Mouse (Mus musculus): Measurements from ENCODE around the gene Rhob. TPM values are rescaled to one million over a fixed set of nuclear protein-coding genes. Genes with fewer than 3 reads are reported as not detected.
"Not testable (repeated sequence)": the region's sequence is repeated elsewhere in the genome, so short reads cannot be mapped to it uniquely, and the experiment has no call there.

Gene Rhob
- total RNA-seq, 2 experiments from 2014 or later, result 235 to 310 TPM

DNA sequence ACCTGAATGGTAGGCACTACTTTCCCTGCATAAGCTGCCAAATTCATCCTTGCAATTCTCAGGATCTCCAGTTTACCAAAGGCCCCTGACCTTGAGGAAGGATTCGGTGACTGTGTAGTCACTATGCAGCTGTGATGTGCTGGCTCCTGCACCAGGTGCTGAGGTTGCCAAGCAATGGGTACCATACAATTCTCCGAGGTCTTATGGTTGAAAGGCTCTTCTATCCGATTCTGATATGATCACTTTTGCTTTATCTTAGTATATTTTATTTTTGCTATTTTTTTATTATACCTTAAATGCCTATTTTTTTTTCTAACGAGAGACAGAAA lies 11.2 kb downstream of the Rhob start:
- DNase-seq (ENCODE audit: extremely low spot score in 1 of 2, low spot score in 2 of 2), result no peak
- intact Hi-C loops (cut with DNase I), result no loop called here

- peak in 1 of 2 experiments; percentile 78 for DNase-seq (ENCODE audit: extremely low spot score in 1 of 2, low spot score in 2 of 2)
These were observed 11.7 kb downstream of the Rhob start for GRCm38 (mm10) chr12:8487959-8488651.

GRCm38 (mm10) chr12:8487281-8487680 lies 12.5 kb downstream of the Rhob start:
- DNase-seq (ENCODE audit: extremely low spot score in 1 of 2, low spot score in 2 of 2), result no peak
- intact Hi-C loops (cut with DNase I), result no loop called here

More at GRCm38 (mm10) chr12:8487959-8488651, 11.7 kb downstream of the Rhob start:
- intact Hi-C loops (cut with DNase I), result no loop called here

DNA sequence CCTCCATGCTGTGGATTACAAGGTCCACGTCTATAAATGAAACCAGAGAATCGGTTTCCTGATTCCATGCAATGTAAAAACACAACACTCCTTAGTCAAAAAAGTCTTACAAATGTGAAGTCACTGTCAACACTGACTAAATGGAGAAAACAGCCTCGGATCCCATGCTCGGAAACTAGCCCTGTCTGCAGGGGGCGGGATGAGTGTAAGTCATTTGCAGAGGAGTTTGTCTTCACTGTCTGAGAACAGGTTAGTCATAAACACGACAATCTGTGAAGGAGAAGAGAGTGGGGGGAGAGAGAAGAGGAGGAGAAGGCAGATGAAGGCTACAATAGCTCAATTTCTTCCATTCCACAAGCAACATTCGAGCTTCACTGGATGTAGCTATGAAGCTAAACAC lies 14.6 kb downstream of the Rhob start:
- intact Hi-C loops (cut with DNase I), result no loop called here
- DNase-seq (ENCODE audit: extremely low spot score in 1 of 2, low spot score in 2 of 2), result no peak

DNA sequence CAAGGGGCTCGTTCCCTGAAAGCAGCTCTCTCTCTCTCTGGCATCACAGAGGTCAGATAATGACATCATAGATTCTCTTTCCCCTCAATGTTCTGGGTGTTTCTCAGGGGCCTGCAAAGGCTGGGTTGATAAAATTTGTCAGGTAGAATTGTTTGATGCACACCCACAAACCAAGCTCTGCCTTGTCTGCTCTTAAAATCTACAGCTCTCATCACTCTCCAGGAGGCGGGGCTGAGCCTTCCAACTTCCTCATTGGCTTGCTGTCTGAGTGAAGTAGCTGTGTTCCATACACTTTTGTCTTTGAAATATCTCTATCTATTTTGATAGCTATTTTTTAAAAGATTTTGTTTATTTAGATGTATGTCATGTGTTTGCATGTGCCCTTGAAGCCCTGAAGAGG lies 17.6 kb downstream of the Rhob start:
- no peak for DNase-seq (ENCODE audit: extremely low spot score in 1 of 2, low spot score in 2 of 2)
- intact Hi-C loops (cut with DNase I), result no loop called here

DNA sequence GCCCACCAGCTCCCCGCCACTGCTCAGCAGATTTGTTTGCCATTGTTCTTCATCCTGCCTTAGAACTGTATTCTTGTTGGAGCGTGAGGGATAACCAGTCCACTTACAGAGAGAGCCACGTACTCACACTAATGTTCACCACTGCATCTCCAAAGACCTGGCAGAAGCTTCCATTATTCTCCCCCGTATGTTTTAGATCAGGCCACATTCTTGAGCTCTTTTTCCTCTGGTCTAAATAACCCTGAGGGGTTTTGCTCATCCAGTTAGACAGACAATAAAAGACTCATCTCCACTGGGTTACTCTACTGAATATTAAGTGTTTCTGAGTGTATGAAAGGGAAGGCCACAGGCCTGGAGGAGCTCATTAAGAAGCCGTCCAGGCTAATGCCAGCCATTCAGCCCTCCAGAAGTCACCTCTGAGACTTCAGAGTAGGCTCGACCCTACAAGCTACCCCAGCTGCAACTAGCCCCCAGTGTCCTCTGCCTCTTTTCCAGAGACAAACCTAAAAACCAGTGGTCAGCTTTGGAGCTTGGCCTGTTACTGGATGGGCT lies 24.9 kb downstream of the Rhob start:
- DNase-seq (ENCODE audit: extremely low spot score in 1 of 2, low spot score in 2 of 2), result no peak
- intact Hi-C loops (cut with DNase I), result no loop called here

- intact Hi-C loops (cut with DNase I), result no loop called here
- peak in 1 of 2 experiments; percentile 73 for DNase-seq (ENCODE audit: extremely low spot score in 1 of 2, low spot score in 2 of 2)
These were observed 27.0 kb downstream of the Rhob start for GRCm38 (mm10) chr12:8472591-8473358.

- intact Hi-C loops (cut with DNase I), result no loop called here
- DNase-seq (ENCODE audit: extremely low spot score in 1 of 2, low spot score in 2 of 2), result peak in 1 of 2 experiments; percentile 9
These were observed 27.8 kb downstream of the Rhob start for GRCm38 (mm10) chr12:8472051-8472450.

- intact Hi-C loops (cut with DNase I), result loop anchor here (2.0 kb wide), 1 partner anchor 28 kb away; no protein-coding TSS in a partner anchor
- peak in 1 of 2 experiments; percentile 53 for DNase-seq (ENCODE audit: extremely low spot score in 1 of 2, low spot score in 2 of 2)
These were observed 28.8 kb downstream of the Rhob start for GRCm38 (mm10) chr12:8470962-8471361.

DNA sequence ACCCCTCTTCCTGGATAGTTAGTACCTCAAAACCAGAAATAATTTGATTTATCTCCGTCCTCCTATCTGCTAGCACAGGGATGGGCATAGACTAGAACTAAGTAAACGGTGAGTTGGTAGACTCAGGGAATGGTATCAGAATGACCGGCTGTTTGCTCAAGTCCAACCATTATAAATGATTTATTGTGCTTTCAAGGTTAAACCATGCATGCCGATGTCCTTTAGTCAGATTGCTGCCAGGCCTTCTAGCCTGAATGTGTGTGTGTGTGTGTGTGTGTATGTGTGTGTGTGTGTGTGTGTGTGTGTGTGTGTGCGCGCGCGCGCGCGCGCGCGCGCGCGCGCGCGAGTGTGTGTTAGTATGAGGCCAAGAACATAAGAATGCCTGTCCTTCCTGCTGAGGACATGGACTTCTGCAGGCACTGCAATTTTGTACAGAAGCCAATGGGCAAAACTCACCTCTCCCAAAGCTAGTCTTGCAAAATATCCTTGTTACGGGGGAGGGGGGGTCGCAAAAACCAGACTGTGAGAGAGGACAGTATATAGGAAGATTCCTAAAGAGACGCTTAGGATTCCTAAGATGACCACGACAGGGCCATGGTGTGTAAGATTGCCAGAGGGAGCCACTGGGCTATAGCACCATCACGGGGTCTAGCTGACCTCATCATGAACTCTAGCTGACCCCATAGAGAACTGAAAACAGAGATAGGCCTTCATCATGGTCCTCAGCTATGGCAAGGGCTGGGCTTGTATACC lies 29.9 kb downstream of the Rhob start:
- intact Hi-C loops (cut with DNase I), result loop anchor here (2.0 to 10.0 kb wide), 2 partner anchors 29 to 115 kb away; no protein-coding TSS in a partner anchor
- DNase-seq (ENCODE audit: extremely low spot score in 1 of 2, low spot score in 2 of 2), result no peak

- DNase-seq (ENCODE audit: extremely low spot score in 1 of 2, low spot score in 2 of 2), result no peak
- intact Hi-C loops (cut with DNase I), result loop anchor here (10.0 kb wide), 1 partner anchor 114 kb away; no protein-coding TSS in a partner anchor
These were observed 31.5 kb downstream of the Rhob start for GRCm38 (mm10) chr12:8468221-8468865.

GRCm38 (mm10) chr12:8467029-8467924 lies 32.5 kb downstream of the Rhob start:
- peak in 1 of 2 experiments; percentile 62 for DNase-seq (ENCODE audit: extremely low spot score in 1 of 2, low spot score in 2 of 2)
- intact Hi-C loops (cut with DNase I), result loop anchor here (10.0 kb wide), 1 partner anchor 112 kb away; no protein-coding TSS in a partner anchor

- no peak for DNase-seq (ENCODE audit: extremely low spot score in 1 of 2, low spot score in 2 of 2)
- intact Hi-C loops (cut with DNase I), result loop anchor here (10.0 kb wide), 1 partner anchor 111 kb away; no protein-coding TSS in a partner anchor
These were observed 34.1 kb downstream of the Rhob start for GRCm38 (mm10) chr12:8465680-8466079.

- intact Hi-C loops (cut with DNase I), result loop anchor here (10.0 kb wide), 1 partner anchor 110 kb away; no protein-coding TSS in a partner anchor
- DNase-seq (ENCODE audit: extremely low spot score in 1 of 2, low spot score in 2 of 2), result no peak
These were observed 34.8 kb downstream of the Rhob start for GRCm38 (mm10) chr12:8464961-8465360.

- intact Hi-C loops (cut with DNase I), result loop anchor here (10.0 kb wide), 1 partner anchor 109 kb away; no protein-coding TSS in a partner anchor
- DNase-seq (ENCODE audit: extremely low spot score in 1 of 2, low spot score in 2 of 2), result no peak
These were observed 36.1 kb downstream of the Rhob start for GRCm38 (mm10) chr12:8463599-8464160.

- intact Hi-C loops (cut with DNase I), result loop anchor here (10.0 kb wide), 1 partner anchor 108 kb away; no protein-coding TSS in a partner anchor
- DNase-seq (ENCODE audit: extremely low spot score in 1 of 2, low spot score in 2 of 2), result no peak
These were observed 37.3 kb downstream of the Rhob start for GRCm38 (mm10) chr12:8462533-8462932.

DNA sequence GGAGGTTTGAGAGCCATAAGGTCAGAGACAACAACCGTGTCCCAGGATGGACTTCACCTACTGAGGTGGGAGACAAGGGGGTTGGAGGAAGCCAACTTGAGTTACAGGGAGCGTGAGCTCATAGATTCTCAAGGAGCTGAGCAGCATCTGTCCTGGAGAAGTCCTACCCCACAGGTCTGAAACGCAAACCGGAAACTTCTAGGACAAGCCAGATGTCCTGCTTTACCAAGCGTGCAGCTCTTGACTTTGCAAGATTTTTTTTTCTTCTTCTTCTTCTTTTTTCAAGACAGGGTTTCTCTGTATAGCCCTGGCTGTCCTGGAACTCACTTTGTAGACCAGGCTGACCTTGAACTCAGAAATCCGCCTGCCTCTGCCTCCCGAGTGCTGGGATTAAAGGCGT lies 38.2 kb downstream of the Rhob start:
- not testable (repeated sequence) for DNase-seq (ENCODE audit: extremely low spot score in 1 of 2, low spot score in 2 of 2)
- intact Hi-C loops (cut with DNase I), result loop anchor here (10.0 kb wide), 1 partner anchor 107 kb away; no protein-coding TSS in a partner anchor

Data from left cerebral cortex, postnatal 10 days (tissue).